Mouse (Mus musculus) MEL (cell line): ENCODE measurements around the gene Cdk17. TPM values are rescaled to one million over a fixed set of nuclear protein-coding genes. Genes with fewer than 3 reads are reported as not detected.

Experiments
- DNase-seq: peaks from one replicate; pipeline ENCODE4 v3.0.0; 2011; ENCODE audit warnings: low read depth, low spot score
- H3K27ac ChIP-seq: 2 replicates; pipeline ENCODE4 v1.5.1; 2012; ENCODE audit warnings: low read depth, mild to moderate bottlenecking, control low read depth, low read length, moderate library complexity; ENCODE audit not compliant: control insufficient read depth
- H3K27me3 ChIP-seq, 2 experiments: fragments of 150-350 bp in 1 of 2; sonication (generic) in 1 of 2; 2 replicates each; pipeline ENCODE4 v1.6.1; 2012; ENCODE audit warnings: low read length in 2 of 2, mild to moderate bottlenecking in 2 of 2, improper control_type of control experiment in 1 of 2, moderate library complexity in 1 of 2; ENCODE audit not compliant: insufficient read depth in 2 of 2, control insufficient read depth in 1 of 2
- H3K36me3 ChIP-seq, 2 experiments: 2 replicates each; pipeline ENCODE4 v1.6.1; 2012 to 2014; ENCODE audit warnings: low read length in 2 of 2, improper control_type of control experiment in 1 of 2, inconsistent platforms in 1 of 2, mild to moderate bottlenecking in 1 of 2; ENCODE audit not compliant: insufficient read depth in 2 of 2, control insufficient read depth in 1 of 2
- H3K4me1 ChIP-seq, 2 experiments: fragments of 150-350 bp in 1 of 2; sonication (generic) in 1 of 2; 2 replicates each; pipeline ENCODE4 v1.6.1; 2012; ENCODE audit warnings: low read length in 2 of 2, improper control_type of control experiment in 1 of 2, mild to moderate bottlenecking in 1 of 2; ENCODE audit not compliant: insufficient read depth in 2 of 2, control insufficient read depth in 1 of 2
- H3K4me3 ChIP-seq, 2 experiments: fragments of 150-350 bp in 1 of 2; sonication (generic) in 1 of 2; 2 replicates each; pipeline ENCODE4 v1.5.1; 2012; ENCODE audit warnings: low read depth in 2 of 2, low read length in 2 of 2, mild to moderate bottlenecking in 2 of 2, moderate library complexity in 2 of 2, control low read depth in 1 of 2, improper control_type of control experiment in 1 of 2; ENCODE audit not compliant: control insufficient read depth in 1 of 2, insufficient read depth in 1 of 2
- H3K79me2 ChIP-seq: 2 replicates; pipeline ENCODE4 v1.6.1; 2012; ENCODE audit warnings: mild to moderate bottlenecking, low read length, moderate library complexity; ENCODE audit not compliant: control insufficient read depth, poor library complexity, insufficient read depth
- H3K9ac ChIP-seq: 2 replicates; pipeline ENCODE4 v1.6.1; 2012; ENCODE audit warnings: low read depth, mild to moderate bottlenecking, control low read depth, low read length, moderate library complexity; ENCODE audit not compliant: control insufficient read depth, poor library complexity, severe bottlenecking
- H3K9me3 ChIP-seq: fragments of 150-350 bp; sonication (generic); replicated peaks from 2 replicates; pipeline ENCODE4 v1.6.1; 2012; ENCODE audit warnings: mild to moderate bottlenecking, low read length, improper control_type of control experiment, moderate library complexity; ENCODE audit not compliant: insufficient read depth
- BHLHE40 ChIP-seq: IDR thresholded peaks from 2 replicates; pipeline ENCODE4 v1.6.1; 2012; ENCODE audit warnings: low read depth, mild to moderate bottlenecking, inconsistent platforms, low read length, improper control_type of control experiment, borderline replicate concordance
- CHD1 ChIP-seq: IDR thresholded peaks from 2 replicates; pipeline ENCODE4 v1.6.1; 2012; ENCODE audit warnings: low read depth, mild to moderate bottlenecking, inconsistent platforms, low read length, improper control_type of control experiment
- CHD2 ChIP-seq: IDR thresholded peaks from 2 replicates; pipeline ENCODE4 v1.6.1; 2011; ENCODE audit warnings: low read length, improper control_type of control experiment
- CTCF ChIP-seq, 3 experiments: IDR thresholded peaks in 2 of 3; conservative IDR thresholded peaks in 1 of 3; 2 replicates each; pipeline ENCODE4 v1.5.1; 2011 to 2012; ENCODE audit warnings: low read length in 3 of 3, low read depth in 2 of 3, mild to moderate bottlenecking in 2 of 3, improper control_type of control experiment in 1 of 3, inconsistent platforms in 1 of 3, mixed read lengths in 1 of 3, moderate library complexity in 1 of 3; ENCODE audit not compliant: control insufficient read depth in 1 of 3, insufficient read depth in 1 of 3, poor library complexity in 1 of 3, severe bottlenecking in 1 of 3
- E2F4 ChIP-seq: IDR thresholded peaks from 2 replicates; pipeline ENCODE4 v1.6.1; 2011; ENCODE audit warnings: low read depth, low read length, improper control_type of control experiment, borderline replicate concordance
- ELF1 ChIP-seq: IDR thresholded peaks from 2 replicates; pipeline ENCODE4 v1.6.1; 2014; ENCODE audit warnings: low read depth, mild to moderate bottlenecking, inconsistent platforms, low read length, improper control_type of control experiment, moderate library complexity
- ETS1 ChIP-seq: IDR thresholded peaks from 2 replicates; pipeline ENCODE4 v1.6.1; 2012; ENCODE audit warnings: low read depth, mild to moderate bottlenecking, inconsistent platforms, low read length, improper control_type of control experiment, moderate library complexity
- GATA1 ChIP-seq: IDR thresholded peaks from 2 replicates; pipeline ENCODE4 v1.6.1; 2011; ENCODE audit warnings: low read depth, low read length, improper control_type of control experiment
- HCFC1 ChIP-seq: IDR thresholded peaks from 2 replicates; pipeline ENCODE4 v1.6.1; 2012; ENCODE audit warnings: low read depth, mild to moderate bottlenecking, inconsistent platforms, low read length, improper control_type of control experiment, moderate library complexity
- JUND ChIP-seq: IDR thresholded peaks from 2 replicates; pipeline ENCODE4 v1.6.1; 2011; ENCODE audit warnings: low read depth, mild to moderate bottlenecking, improper control_type of control experiment, low read length
- MAX ChIP-seq: IDR thresholded peaks from 2 replicates; pipeline ENCODE4 v1.6.1; 2011; ENCODE audit warnings: low read length, improper control_type of control experiment
- NELFE ChIP-seq: IDR thresholded peaks from 2 replicates; pipeline ENCODE4 v1.6.1; 2011; ENCODE audit warnings: low read depth, low read length, improper control_type of control experiment
- NRF1 ChIP-seq: IDR thresholded peaks from 2 replicates; pipeline ENCODE4 v1.6.1; 2014; ENCODE audit warnings: low read depth, mild to moderate bottlenecking, inconsistent platforms, low read length, improper control_type of control experiment, moderate library complexity; ENCODE audit not compliant: poor library complexity, insufficient read depth, severe bottlenecking
- POLR2A ChIP-seq, 2 experiments: IDR thresholded peaks; 2 replicates each; pipeline ENCODE4 v1.6.1; 2011 to 2012; ENCODE audit warnings: low read length in 2 of 2, mild to moderate bottlenecking in 2 of 2, control low read depth in 1 of 2, improper control_type of control experiment in 1 of 2, low read depth in 1 of 2, moderate library complexity in 1 of 2; ENCODE audit not compliant: control insufficient read depth in 1 of 2, insufficient read depth in 1 of 2, poor library complexity in 1 of 2
- POLR2AphosphoS2 ChIP-seq: IDR thresholded peaks from 2 replicates; pipeline ENCODE4 v1.6.1; 2011; ENCODE audit warnings: low read length, improper control_type of control experiment
- POLR2AphosphoS5 ChIP-seq: IDR thresholded peaks from 2 replicates; pipeline ENCODE4 v1.6.1; 2012; ENCODE audit warnings: low read depth, borderline replicate concordance, mild to moderate bottlenecking, inconsistent platforms, low read length, moderate library complexity, mixed read lengths
- RCOR1 ChIP-seq: IDR thresholded peaks from 2 replicates; pipeline ENCODE4 v1.6.1; 2012; ENCODE audit warnings: low read depth, mild to moderate bottlenecking, inconsistent platforms, low read length, improper control_type of control experiment
- SIN3A ChIP-seq: IDR thresholded peaks from 2 replicates; pipeline ENCODE4 v1.6.1; 2012; ENCODE audit warnings: low read length, improper control_type of control experiment, inconsistent platforms
- TAL1 ChIP-seq: IDR thresholded peaks from 2 replicates; pipeline ENCODE4 v1.6.1; 2012; ENCODE audit warnings: mild to moderate bottlenecking, inconsistent platforms, low read length, moderate library complexity, mixed read lengths
- TBP ChIP-seq: IDR thresholded peaks from 2 replicates; pipeline ENCODE4 v1.8.0; 2011; ENCODE audit warnings: low read depth, low read length, improper control_type of control experiment
- TCF12 ChIP-seq: IDR thresholded peaks from 2 replicates; pipeline ENCODE4 v1.6.1; 2014; ENCODE audit warnings: low read depth, mild to moderate bottlenecking, inconsistent platforms, low read length, improper control_type of control experiment, moderate library complexity
- USF1 ChIP-seq: IDR thresholded peaks from 2 replicates; pipeline ENCODE4 v1.6.1; 2014; ENCODE audit warnings: low read depth, mild to moderate bottlenecking, inconsistent platforms, low read length, improper control_type of control experiment, moderate library complexity
- ZKSCAN1 ChIP-seq: IDR thresholded peaks from 2 replicates; pipeline ENCODE4 v1.6.1; 2012; ENCODE audit warnings: low read depth, mild to moderate bottlenecking, inconsistent platforms, low read length, improper control_type of control experiment, moderate library complexity
- ZMIZ1 ChIP-seq: IDR thresholded peaks from 2 replicates; pipeline ENCODE4 v1.6.1; 2012; ENCODE audit warnings: low read depth, mild to moderate bottlenecking, inconsistent platforms, low read length, improper control_type of control experiment, moderate library complexity
- polyA plus RNA-seq, 2 experiments: library from polyadenylated mRNA; stranded (reverse) in 1 of 2; unstranded in 1 of 2; fragments of >175 nt in 1 of 2; fragments of >200 nt in 1 of 2; gene quantifications; 2 replicates each; pipeline versions ENCODE4 v1.2.1 to v1.2.4; 2012; ENCODE audit warnings: low replicate concordance in 2 of 2, low read depth in 1 of 2; ENCODE audit not compliant: insufficient read length in 2 of 2, insufficient read depth in 1 of 2, missing spikeins in 1 of 2
- total RNA-seq: library from RNA; depleted of rRNA; stranded (reverse); fragments of 300-350 nt; gene quantifications from 2 replicates; pipeline ENCODE4 v1.2.3, GENCODE M21; 2012

Cdk17 gene
- total and polyA plus RNA-seq, 3 experiments, result 25.6 to 155 (median 32.9) TPM

DNA sequence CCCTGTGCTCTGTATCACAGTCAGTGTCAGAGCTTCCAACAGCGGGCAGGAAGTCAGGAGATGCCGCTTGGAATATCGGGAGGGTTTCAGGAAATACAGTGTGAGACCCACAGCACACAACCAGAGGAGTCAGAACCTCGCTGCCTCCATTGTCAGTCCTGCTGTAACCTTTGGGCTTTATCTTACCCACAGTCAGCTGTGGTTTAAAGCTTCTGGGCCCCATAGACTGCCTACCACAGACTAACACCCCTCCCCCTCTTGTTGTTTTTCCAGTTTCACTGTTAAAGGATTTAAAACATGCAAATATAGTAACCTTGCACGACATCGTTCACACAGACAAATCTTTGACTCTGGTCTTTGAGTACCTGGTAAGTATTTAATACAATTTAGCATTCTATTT lies 65.1 kb downstream of the Cdk17 start:
- no peak for TF ChIP-seq BHLHE40
- TF ChIP-seq ETS1, result peak; percentile 34; the same call in 1 of the 2 replicates
- TF ChIP-seq, all 39 proteins: peak for 1
- Histone ChIP-seq H3K27ac (no peak overlapping the region), H3K36me3 (peaks cover 19 to 40% of the 10 kb centered on the region in 2 experiments), H3K79me2 (0 out of 2 replicates have a peak, but pooled peaks cover 4% of the 10 kb centered on the region), H3K9ac (no peak overlapping the region), H3K27me3 (no peaks in the 10 kb centered on the region), H3K4me3 (no peak overlapping the region), H3K4me1 (peaks cover 26% of the 10 kb centered on the region in 2 experiments), H3K9me3 (no peaks in the 10 kb centered on the region)
- DNase-seq, result no peak

DNA sequence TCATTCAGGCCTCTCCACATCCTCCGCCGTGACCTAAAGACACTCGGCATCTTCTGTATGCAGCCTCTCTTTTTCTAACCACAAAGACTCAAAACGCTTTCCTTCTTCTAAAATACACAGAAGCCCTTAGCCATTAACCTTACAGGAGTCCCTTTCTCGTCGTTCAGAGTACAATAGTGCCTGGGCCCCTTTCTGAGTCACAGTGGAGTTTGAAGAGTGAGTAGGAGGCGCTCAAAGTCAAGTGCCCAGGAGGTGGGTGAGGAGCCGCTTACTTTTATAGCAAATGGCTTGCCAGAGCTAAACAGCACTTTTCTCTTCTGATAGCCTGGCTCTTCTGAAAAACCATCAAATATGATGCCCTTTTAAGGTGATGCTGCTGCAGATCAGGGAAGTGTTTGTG lies 67.2 kb downstream of the Cdk17 start:
- H3K36me3 ChIP-seq, result peaks cover 31 to 45% of the 10 kb centered on the region in 2 experiments
- peaks cover 26% of the 10 kb centered on the region in 2 experiments for H3K4me1 ChIP-seq
- peak overlapping the region; percentile 32 for H3K9ac ChIP-seq
- peak overlapping the region; percentile 20 to 28; a peak in 3 of 4 replicates for H3K4me3 ChIP-seq
- 0 out of 2 replicates have a peak, but pooled peaks cover 4% of the 10 kb centered on the region for H3K79me2 ChIP-seq
- H3K27ac ChIP-seq, result peak overlapping the region; percentile 91
- peak; percentile 67 for DNase-seq
- H3K9me3 ChIP-seq, result no peaks in the 10 kb centered on the region
- TF ChIP-seq CTCF (IDR thresholded peaks at IDR 0.05 in 2 of 3, conservative IDR thresholded peaks at IDR 0.05 in 1 of 3; ENCODE audit: control insufficient read depth in 1 of 3, insufficient read depth in 1 of 3, low read depth in 2 of 3, low read length in 3 of 3, poor library complexity in 1 of 3, severe bottlenecking in 1 of 3) (no peak), MAX (no peak), POLR2A (IDR thresholded peaks at IDR 0.05; ENCODE audit: control insufficient read depth in 1 of 2, insufficient read depth in 1 of 2, low read depth in 1 of 2, low read length in 2 of 2, poor library complexity in 1 of 2) (no peak), TCF12 (peak; percentile 6; the same call in 1 of the 2 replicates), BHLHE40 (no peak), E2F4 (no peak), HCFC1 (no peak), JUND (no peak), TBP (no peak), CHD2 (no peak), RCOR1 (0 out of 2 replicates have a peak, but pooled peaks have one; percentile 8), POLR2AphosphoS5 (no peak), SIN3A (0 out of 2 replicates have a peak, but pooled peaks have one; percentile 7), NRF1 (no peak), ELF1 (no peak), CHD1 (no peak), TAL1 (peak; percentile 31; the same call in 1 of the 2 replicates), POLR2AphosphoS2 (no peak), GATA1 (no peak), NELFE (no peak), USF1 (no peak), ZKSCAN1 (no peak), ZMIZ1 (no peak)
- TF ChIP-seq, all 39 proteins: peak for 4
- no peaks in the 10 kb centered on the region for H3K27me3 ChIP-seq
